Mouse (Mus musculus) right cerebral cortex, adult 18-20 months (tissue): ENCODE results near the gene Mrnip.
A peak's percentile ranks its signal among the peaks of the same experiment; 100 is the strongest.

Experiments used
- DNase-seq: peaks from one replicate; pipeline ENCODE4 v3.0.0; 2022; ENCODE audit warnings: mixed read lengths

The Mrnip gene

GRCm38 (mm10) chr11:50227736-50228135 is 53.5 kb downstream of the Mrnip start:
- no peak for DNase-seq

GRCm38 (mm10) chr11:50228772-50229171 is 54.5 kb downstream of the Mrnip start:
- DNase-seq = no peak

- no peak for DNase-seq
Measured at GRCm38 (mm10) chr11:50229252-50229910, 55.1 kb downstream of the Mrnip start.

- no peak for DNase-seq
Measured at GRCm38 (mm10) chr11:50230481-50231304, 56.4 kb downstream of the Mrnip start.

- DNase-seq = peak; percentile 71
Measured at GRCm38 (mm10) chr11:50231411-50231810, 57.2 kb downstream of the Mrnip start.

- peak; percentile 71 for DNase-seq
Measured at GRCm38 (mm10) chr11:50233022-50233421, 58.8 kb downstream of the Mrnip start.

GRCm38 (mm10) chr11:50233993-50234392 is 59.7 kb downstream of the Mrnip start:
- no peak for DNase-seq

GRCm38 (mm10) chr11:50234606-50235005 is 60.4 kb downstream of the Mrnip start:
- no peak for DNase-seq

- DNase-seq = peak; percentile 83
Measured at GRCm38 (mm10) chr11:50236540-50236936, 62.3 kb downstream of the Mrnip start.

GRCm38 (mm10) chr11:50236937-50237835 is 62.9 kb downstream of the Mrnip start:
- DNase-seq = no peak

GRCm38 (mm10) chr11:50238324-50238723 is 64.1 kb downstream of the Mrnip start, which contains the start of gene Ltc4s:
Gene Ltc4s, minus strand, starts transcription at chr11:50238616.
- no peak for DNase-seq

GRCm38 (mm10) chr11:50238821-50239791 is 64.9 kb downstream of the Mrnip start:
- DNase-seq = no peak

GRCm38 (mm10) chr11:50240235-50240911 is 66.1 kb downstream of the Mrnip start:
- no peak for DNase-seq

- no peak for DNase-seq
Measured at GRCm38 (mm10) chr11:50243926-50244325, 69.7 kb downstream of the Mrnip start.

GRCm38 (mm10) chr11:50245269-50245668 is 71.0 kb downstream of the Mrnip start:
- no peak for DNase-seq

GRCm38 (mm10) chr11:50248473-50249171 is 74.4 kb downstream of the Mrnip start:
- DNase-seq = no peak
